Mouse (Mus musculus): ENCODE results near the gene Cfap97d2. TPM values are rescaled to one million over a fixed set of nuclear protein-coding genes. Genes with fewer than 3 reads are reported as not detected.
A peak's percentile ranks its signal among the peaks of the same experiment; 100 is the strongest.

The Cfap97d2 gene
- polyA plus RNA-seq, 1 experiment from 2014 or later = 1.0 TPM

GRCm38 (mm10) chr8:13678182-13678581 lies 27.5 kb upstream of the Cfap97d2 start:
- Histone ChIP-seq H3K9ac (ENCODE audit: low read depth, low read length) (no peak overlapping the region; the same call in 1 of the 2 replicates), H3K27ac (ENCODE audit: low read depth, low read length) (no peak overlapping the region), H3K4me2 (ENCODE audit: low read length) (peak overlapping the region; percentile 81), H3K27me3 (replicated peaks; ENCODE audit: control insufficient read depth, insufficient read depth, low read length) (no peaks in the 10 kb centered on the region; the same call in 1 of the 2 replicates), H3K4me1 (ENCODE audit: control insufficient read depth, insufficient read depth, low read depth, low read length) (peaks cover 19% of the 10 kb centered on the region), H3K4me3 (ENCODE audit: low read length) (peak overlapping the region; percentile 62), H3K9me3 (ENCODE audit: control insufficient read depth, low read length) (no peaks in the 10 kb centered on the region), H3K36me3 (ENCODE audit: control insufficient read depth, insufficient read depth, low read length) (no peaks in the 10 kb centered on the region)
- whole genome bisulfite sequencing = 42% methylated on average over 8 of the region's 8 CpGs
- no peak for ATAC-seq

- Histone ChIP-seq H3K4me2 (ENCODE audit: low read length) (no peak overlapping the region), H3K9me3 (ENCODE audit: control insufficient read depth, low read length) (no peaks in the 10 kb centered on the region; the same call in 1 of the 2 replicates), H3K36me3 (ENCODE audit: control insufficient read depth, insufficient read depth, low read length) (no peaks in the 10 kb centered on the region), H3K27ac (ENCODE audit: low read depth, low read length) (no peak overlapping the region), H3K9ac (ENCODE audit: low read depth, low read length) (no peak overlapping the region), H3K4me3 (ENCODE audit: low read length) (no peak overlapping the region), H3K4me1 (ENCODE audit: control insufficient read depth, insufficient read depth, low read depth, low read length) (peaks cover 2% of the 10 kb centered on the region), H3K27me3 (replicated peaks; ENCODE audit: control insufficient read depth, insufficient read depth, low read length) (no peaks in the 10 kb centered on the region; the same call in 1 of the 2 replicates)
- no peak for ATAC-seq
- WGBS = 73% methylated on average over 7 of the region's 7 CpGs
Observed at GRCm38 (mm10) chr8:13684131-13684530, 21.6 kb upstream of the Cfap97d2 start.

- H3K27ac ChIP-seq (ENCODE audit: low read depth, low read length) = no peak overlapping the region
- no peaks in the 10 kb centered on the region for H3K36me3 ChIP-seq (ENCODE audit: control insufficient read depth, insufficient read depth, low read length)
- no peak overlapping the region for H3K4me3 ChIP-seq (ENCODE audit: low read length)
- no peaks in the 10 kb centered on the region; the same call in 1 of the 2 replicates for H3K9me3 ChIP-seq (ENCODE audit: control insufficient read depth, low read length)
- ATAC-seq = 0 out of 2 replicates have a peak, but pooled peaks have one; percentile 32
- peaks cover 2% of the 10 kb centered on the region for H3K4me1 ChIP-seq (ENCODE audit: control insufficient read depth, insufficient read depth, low read depth, low read length)
- H3K27me3 ChIP-seq (replicated peaks; ENCODE audit: control insufficient read depth, insufficient read depth, low read length) = no peaks in the 10 kb centered on the region
- H3K9ac ChIP-seq (ENCODE audit: low read depth, low read length) = no peak overlapping the region
- 88% methylated on average over 16 of the region's 16 CpGs for WGBS
- H3K4me2 ChIP-seq (ENCODE audit: low read length) = no peak overlapping the region
Observed at GRCm38 (mm10) chr8:13685674-13686314, 19.9 kb upstream of the Cfap97d2 start.

- Histone ChIP-seq H3K4me2 (ENCODE audit: low read length) (no peak overlapping the region), H3K36me3 (ENCODE audit: control insufficient read depth, insufficient read depth, low read length) (no peaks in the 10 kb centered on the region), H3K9me3 (ENCODE audit: control insufficient read depth, low read length) (no peaks in the 10 kb centered on the region; the same call in 1 of the 2 replicates), H3K4me1 (ENCODE audit: control insufficient read depth, insufficient read depth, low read depth, low read length) (peaks cover 2% of the 10 kb centered on the region), H3K27me3 (replicated peaks; ENCODE audit: control insufficient read depth, insufficient read depth, low read length) (no peaks in the 10 kb centered on the region), H3K4me3 (ENCODE audit: low read length) (no peak overlapping the region), H3K27ac (ENCODE audit: low read depth, low read length) (no peak overlapping the region), H3K9ac (ENCODE audit: low read depth, low read length) (no peak overlapping the region)
- no peak for ATAC-seq
- WGBS = 78% methylated on average over 7 of the region's 7 CpGs
Observed at GRCm38 (mm10) chr8:13686426-13686825, 19.3 kb upstream of the Cfap97d2 start.

GRCm38 (mm10) chr8:13687101-13687717 lies 18.5 kb upstream of the Cfap97d2 start:
- no peaks in the 10 kb centered on the region for H3K36me3 ChIP-seq (ENCODE audit: control insufficient read depth, insufficient read depth, low read length)

GRCm38 (mm10) chr8:13687941-13688340 lies 17.7 kb upstream of the Cfap97d2 start:
- ATAC-seq = no peak
- Histone ChIP-seq H3K4me1 (ENCODE audit: control insufficient read depth, insufficient read depth, low read depth, low read length) (peaks cover 10% of the 10 kb centered on the region), H3K36me3 (ENCODE audit: control insufficient read depth, insufficient read depth, low read length) (no peaks in the 10 kb centered on the region), H3K9ac (ENCODE audit: low read depth, low read length) (no peak overlapping the region), H3K9me3 (ENCODE audit: control insufficient read depth, low read length) (no peaks in the 10 kb centered on the region; the same call in 1 of the 2 replicates), H3K4me3 (ENCODE audit: low read length) (no peak overlapping the region), H3K27me3 (replicated peaks; ENCODE audit: control insufficient read depth, insufficient read depth, low read length) (no peaks in the 10 kb centered on the region), H3K4me2 (ENCODE audit: low read length) (no peak overlapping the region), H3K27ac (ENCODE audit: low read depth, low read length) (no peak overlapping the region)
- WGBS = 78% methylated on average over 4 of the region's 4 CpGs

More at GRCm38 (mm10) chr8:13687101-13687717, 18.5 kb upstream of the Cfap97d2 start:
- Histone ChIP-seq H3K9me3 (ENCODE audit: control insufficient read depth, low read length) (no peaks in the 10 kb centered on the region; the same call in 1 of the 2 replicates), H3K27me3 (replicated peaks; ENCODE audit: control insufficient read depth, insufficient read depth, low read length) (no peaks in the 10 kb centered on the region), H3K9ac (ENCODE audit: low read depth, low read length) (no peak overlapping the region), H3K27ac (ENCODE audit: low read depth, low read length) (no peak overlapping the region), H3K4me3 (ENCODE audit: low read length) (no peak overlapping the region), H3K4me2 (ENCODE audit: low read length) (no peak overlapping the region), H3K4me1 (ENCODE audit: control insufficient read depth, insufficient read depth, low read depth, low read length) (peaks cover 3% of the 10 kb centered on the region)
- ATAC-seq = no peak
- WGBS = 94% methylated on average over 8 of the region's 8 CpGs

- H3K36me3 ChIP-seq (ENCODE audit: control insufficient read depth, insufficient read depth, low read length) = no peaks in the 10 kb centered on the region
- no peak for ATAC-seq
- H3K9me3 ChIP-seq (ENCODE audit: control insufficient read depth, low read length) = no peaks in the 10 kb centered on the region; the same call in 1 of the 2 replicates
- H3K4me2 ChIP-seq (ENCODE audit: low read length) = no peak overlapping the region
- peaks cover 10% of the 10 kb centered on the region for H3K4me1 ChIP-seq (ENCODE audit: control insufficient read depth, insufficient read depth, low read depth, low read length)
- H3K27ac ChIP-seq (ENCODE audit: low read depth, low read length) = no peak overlapping the region
- 51% methylated on average over 6 of the region's 6 CpGs for WGBS
- no peak overlapping the region for H3K4me3 ChIP-seq (ENCODE audit: low read length)
- no peak overlapping the region for H3K9ac ChIP-seq (ENCODE audit: low read depth, low read length)
- no peaks in the 10 kb centered on the region for H3K27me3 ChIP-seq (replicated peaks; ENCODE audit: control insufficient read depth, insufficient read depth, low read length)
Observed at GRCm38 (mm10) chr8:13688461-13688860, 17.2 kb upstream of the Cfap97d2 start.

- 91% methylated on average over 5 of the region's 5 CpGs for WGBS
- H3K27ac ChIP-seq (ENCODE audit: low read depth, low read length) = no peak overlapping the region
- H3K4me3 ChIP-seq (ENCODE audit: low read length) = no peak overlapping the region
- H3K9me3 ChIP-seq (ENCODE audit: control insufficient read depth, low read length) = no peaks in the 10 kb centered on the region; the same call in 1 of the 2 replicates
- no peak for ATAC-seq
- no peak overlapping the region for H3K4me2 ChIP-seq (ENCODE audit: low read length)
- H3K4me1 ChIP-seq (ENCODE audit: control insufficient read depth, insufficient read depth, low read depth, low read length) = peaks cover 12% of the 10 kb centered on the region
- H3K27me3 ChIP-seq (replicated peaks; ENCODE audit: control insufficient read depth, insufficient read depth, low read length) = no peaks in the 10 kb centered on the region
- H3K9ac ChIP-seq (ENCODE audit: low read depth, low read length) = no peak overlapping the region
- no peaks in the 10 kb centered on the region for H3K36me3 ChIP-seq (ENCODE audit: control insufficient read depth, insufficient read depth, low read length)
Observed at GRCm38 (mm10) chr8:13689331-13689730, 16.4 kb upstream of the Cfap97d2 start.

GRCm38 (mm10) chr8:13692302-13693066 lies 13.2 kb upstream of the Cfap97d2 start:
- H3K4me3 ChIP-seq (ENCODE audit: low read length) = no peak overlapping the region
- peak; percentile 84 for ATAC-seq
- H3K9ac ChIP-seq (ENCODE audit: low read depth, low read length) = no peak overlapping the region
- 28% methylated on average over 10 of the region's 10 CpGs for WGBS
- H3K4me2 ChIP-seq (ENCODE audit: low read length) = no peak overlapping the region
- H3K4me1 ChIP-seq (ENCODE audit: control insufficient read depth, insufficient read depth, low read depth, low read length) = peaks cover 12% of the 10 kb centered on the region
- no peaks in the 10 kb centered on the region for H3K27me3 ChIP-seq (replicated peaks; ENCODE audit: control insufficient read depth, insufficient read depth, low read length)
- H3K9me3 ChIP-seq (ENCODE audit: control insufficient read depth, low read length) = no peaks in the 10 kb centered on the region; the same call in 1 of the 2 replicates
- peak overlapping the region; percentile 80; the same call in 1 of the 2 replicates for H3K27ac ChIP-seq (ENCODE audit: low read depth, low read length)
- no peaks in the 10 kb centered on the region for H3K36me3 ChIP-seq (ENCODE audit: control insufficient read depth, insufficient read depth, low read length)

Measured in hindbrain, embryonic 16.5 days (tissue).